Mouse (Mus musculus) heart, postnatal 25 days (tissue): ENCODE results near the gene A630089N07Rik. TPM values are rescaled to one million over a fixed set of nuclear protein-coding genes. Genes with fewer than 3 reads are reported as not detected.
A peak's percentile ranks its signal among the peaks of the same experiment; 100 is the strongest.

Source experiments
- DNase-seq: peaks from one replicate; pipeline ENCODE4 v3.0.0; 2022; ENCODE audit warnings: low spot score
- intact Hi-C: fragments of 180-260 bp; cut with DNase I; formaldehyde crosslinking; loops from one replicate; pipeline ENCODE4 v1.15.1; 2025
- total RNA-seq, 2 experiments: library from RNA; stranded (reverse); gene quantifications; 2 replicates each; pipeline ENCODE4 v1.2.3; 2021

The A630089N07Rik gene
- total RNA-seq, 2 experiments from 2014 or later: 2.7 to 3.0 TPM

DNA sequence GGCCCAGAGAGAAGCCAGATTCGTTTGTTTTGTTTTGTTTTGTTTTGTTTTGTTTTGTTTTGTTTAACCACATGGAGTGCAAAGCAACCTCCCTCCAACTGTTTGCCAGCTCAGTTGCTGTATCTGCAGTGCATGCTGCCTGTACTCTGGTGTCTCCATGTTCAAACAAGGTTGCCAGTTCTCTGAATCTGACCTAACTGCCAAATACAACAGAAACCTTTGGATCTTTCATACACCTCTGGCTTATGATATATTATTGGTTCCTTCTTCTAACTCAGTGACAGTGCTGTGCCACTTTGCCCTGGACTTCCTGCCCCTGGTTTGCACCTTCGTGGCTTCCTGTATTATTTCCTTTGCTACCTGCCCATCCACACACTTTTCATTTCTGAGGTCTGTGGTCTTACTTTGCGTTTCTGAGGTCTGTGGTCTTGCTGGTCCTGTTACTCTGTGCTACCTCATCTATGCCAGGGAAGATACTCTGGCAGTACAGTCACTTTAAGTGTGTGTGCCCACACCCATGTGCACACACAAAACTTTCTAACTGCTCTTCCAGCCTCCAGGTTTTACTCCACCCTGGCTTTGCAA lies 118.2 kb downstream of the A630089N07Rik start:
- intact Hi-C loops: loop anchor here (5.0 kb wide), 1 partner anchor 33 kb away; the partner anchor contains the start of gene B230307C23Rik
- no peak for DNase-seq

DNA sequence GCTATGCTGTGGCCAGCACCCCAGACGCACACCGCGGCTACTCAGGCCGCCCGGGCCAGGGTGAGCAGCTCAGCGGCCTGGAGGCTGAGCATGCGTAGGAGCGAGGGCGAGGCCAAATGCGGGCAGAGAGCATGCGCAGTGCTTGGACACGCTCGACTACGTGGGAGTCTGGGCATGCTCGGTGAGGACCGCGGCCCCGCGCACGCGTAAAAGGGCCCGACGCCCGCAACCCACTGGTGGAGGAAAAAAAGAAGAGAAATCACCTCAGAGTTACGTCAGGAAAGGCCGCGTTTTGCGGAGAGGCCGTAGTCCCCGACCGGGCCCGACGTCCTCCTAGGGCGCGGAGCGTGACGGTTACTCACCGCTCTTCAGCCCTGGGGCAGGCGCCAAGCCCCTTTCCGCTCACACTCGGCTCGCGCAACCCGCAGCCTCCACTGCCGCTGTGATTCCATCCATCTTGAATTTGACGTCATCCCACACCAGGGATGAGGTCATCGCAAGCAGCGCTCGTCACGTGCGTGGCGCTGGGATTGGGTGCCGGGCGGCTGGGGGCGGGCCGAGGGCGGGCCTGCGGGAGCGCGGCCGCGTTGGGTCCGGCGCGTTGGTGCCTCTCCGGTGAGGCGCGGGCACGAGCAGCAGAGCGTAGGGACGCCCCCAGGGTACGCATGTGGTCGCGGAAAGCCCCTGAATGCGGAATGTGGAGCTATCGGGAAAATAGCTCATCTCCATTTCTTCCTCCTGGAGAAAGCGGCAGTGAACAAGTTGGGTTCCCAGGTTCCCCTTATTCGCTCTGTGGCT lies 119.9 kb downstream of the A630089N07Rik start, which contains the start of the genes C2cd2 and Zbtb21:
TSS of gene C2cd2 (minus strand) at position 448 of the 798 bp plus-strand sequence.
TSS of gene Zbtb21 (minus strand) at position 472 of the 798 bp plus-strand sequence.
- intact Hi-C loops: loop anchor here (5.0 kb wide), 1 partner anchor 35 kb away; the partner anchor contains the start of gene B230307C23Rik
- peak; percentile 94 for DNase-seq

DNA sequence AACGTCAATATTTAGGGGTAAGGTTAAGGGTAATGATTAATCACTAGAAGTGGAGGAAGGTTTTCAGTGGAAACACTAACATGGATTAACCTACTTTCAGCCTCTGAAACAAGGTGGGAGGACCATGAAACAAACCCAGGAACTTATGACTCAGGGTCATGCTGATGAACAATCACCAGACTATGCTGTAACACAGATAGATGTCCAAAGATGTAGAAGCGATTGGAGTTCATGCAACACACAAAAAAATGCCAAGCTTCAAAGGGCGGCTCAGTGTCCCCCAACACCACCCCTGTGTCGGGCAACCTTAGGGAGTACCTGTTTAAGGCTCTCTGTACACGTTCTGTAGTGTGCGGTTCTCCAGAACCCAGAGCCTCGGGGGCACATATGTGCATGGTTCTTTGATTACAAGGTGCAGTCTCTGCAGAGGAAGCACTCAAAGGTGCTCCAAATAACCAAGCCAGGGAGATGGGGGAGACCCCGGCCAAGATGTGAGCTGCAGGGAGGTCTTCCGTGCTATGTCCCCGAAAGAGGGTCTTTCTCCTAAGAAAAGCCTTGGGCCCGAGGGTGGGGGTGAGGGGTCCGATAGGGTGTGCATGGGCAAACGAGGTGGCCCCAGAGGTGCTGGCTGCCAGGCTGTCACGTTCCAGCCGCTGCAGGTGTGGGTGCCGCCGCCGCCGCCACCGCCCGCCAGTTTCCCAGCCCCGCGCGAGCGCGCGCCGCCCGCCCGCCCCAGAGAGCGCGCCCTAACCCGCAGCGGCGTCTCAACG lies 120.7 kb downstream of the A630089N07Rik start:
- no peak for DNase-seq
- intact Hi-C loops: loop anchor here (2.0 to 5.0 kb wide), 3 partner anchors 36 to 111 kb away; partner anchors contain the start of genes B230307C23Rik and Prdm15

DNA sequence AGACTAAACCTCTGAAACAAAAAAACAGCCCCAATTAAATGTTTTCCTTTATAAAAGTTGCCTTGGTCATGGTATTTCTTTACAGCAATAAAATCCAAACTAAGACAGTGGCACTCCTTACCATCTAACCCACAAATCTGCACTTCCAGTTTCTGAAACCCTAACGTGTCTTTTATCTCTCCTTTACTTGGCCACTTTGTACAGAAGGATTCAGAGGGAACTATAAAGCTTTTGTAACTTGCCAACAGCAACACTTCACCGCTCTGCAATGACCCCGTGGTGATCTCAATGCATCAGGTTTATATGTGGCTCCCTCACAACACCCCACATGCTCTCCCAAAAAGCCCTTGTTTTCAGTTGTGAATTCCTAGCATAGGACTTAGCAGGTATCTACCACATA lies 121.9 kb downstream of the A630089N07Rik start:
- intact Hi-C loops: loop anchor here (2.0 to 5.0 kb wide), 3 partner anchors 37 to 110 kb away; partner anchors contain the start of genes B230307C23Rik and Prdm15
- no peak for DNase-seq

DNA sequence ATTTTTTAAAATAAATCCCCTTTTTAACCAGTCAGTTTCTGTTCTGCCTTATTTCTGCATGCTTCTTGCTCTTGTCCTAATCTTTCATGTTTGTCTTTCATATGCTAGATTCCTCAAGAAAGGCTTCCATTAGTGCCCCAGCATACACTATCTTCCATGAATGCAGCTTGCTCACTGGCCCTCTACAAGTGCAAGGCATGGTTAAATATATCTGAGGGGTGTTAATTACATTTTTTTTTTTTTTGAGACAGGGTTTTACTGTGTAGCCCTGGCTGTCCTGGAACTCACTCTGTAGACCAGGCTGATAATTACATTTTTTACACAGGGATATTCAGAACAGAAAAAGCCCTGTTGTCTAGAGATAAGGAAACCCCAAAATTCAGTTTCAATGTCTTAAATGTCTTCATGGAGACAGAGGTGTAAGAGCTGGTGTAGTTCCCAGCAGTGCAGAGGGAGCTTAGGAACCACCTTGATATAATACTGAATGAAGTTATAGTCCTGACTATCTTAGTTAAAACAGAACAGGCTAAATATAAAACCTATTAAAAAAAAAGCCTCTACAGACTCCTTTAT lies 123.8 kb downstream of the A630089N07Rik start:
- intact Hi-C loops: no loop called here
- no peak for DNase-seq

DNA sequence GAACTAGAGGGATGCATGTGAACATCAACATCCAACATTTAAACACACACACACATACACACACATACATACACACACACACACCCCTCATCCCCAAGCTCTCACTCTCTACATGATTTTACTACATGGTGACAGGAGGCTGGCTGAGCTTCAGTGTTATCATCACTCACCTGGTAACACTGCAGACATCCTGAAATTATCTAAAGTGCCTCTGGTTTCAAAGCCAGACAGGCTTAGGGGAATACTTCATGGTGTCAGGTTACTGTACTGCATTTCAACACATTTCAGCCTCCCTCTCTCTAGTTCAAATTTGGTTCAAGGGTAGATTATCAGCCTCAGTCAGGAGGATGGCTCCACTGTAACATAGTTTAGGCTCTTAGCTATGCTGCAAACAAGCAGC lies 124.6 kb downstream of the A630089N07Rik start:
- intact Hi-C loops: no loop called here
- no peak for DNase-seq

DNA sequence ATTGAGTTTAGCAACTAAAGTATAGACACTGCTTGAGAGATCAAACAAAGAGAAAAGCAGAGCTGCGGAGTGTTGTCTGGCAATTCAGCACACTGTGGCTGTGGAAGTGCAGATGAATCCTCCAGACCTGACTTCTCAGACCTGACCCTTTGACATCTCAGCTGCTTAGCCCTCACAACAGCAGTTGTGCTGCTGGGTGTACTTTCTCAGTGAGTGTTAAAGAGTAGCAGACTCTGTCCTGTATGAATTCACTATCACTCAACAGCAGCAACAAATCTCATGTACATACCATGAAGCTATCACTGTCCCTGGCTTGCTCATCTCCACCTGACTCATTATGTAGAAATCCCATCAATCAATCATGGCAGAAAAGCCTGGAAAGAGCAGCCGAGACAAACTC lies 126.2 kb downstream of the A630089N07Rik start:
- intact Hi-C loops: no loop called here
- no peak for DNase-seq

DNA sequence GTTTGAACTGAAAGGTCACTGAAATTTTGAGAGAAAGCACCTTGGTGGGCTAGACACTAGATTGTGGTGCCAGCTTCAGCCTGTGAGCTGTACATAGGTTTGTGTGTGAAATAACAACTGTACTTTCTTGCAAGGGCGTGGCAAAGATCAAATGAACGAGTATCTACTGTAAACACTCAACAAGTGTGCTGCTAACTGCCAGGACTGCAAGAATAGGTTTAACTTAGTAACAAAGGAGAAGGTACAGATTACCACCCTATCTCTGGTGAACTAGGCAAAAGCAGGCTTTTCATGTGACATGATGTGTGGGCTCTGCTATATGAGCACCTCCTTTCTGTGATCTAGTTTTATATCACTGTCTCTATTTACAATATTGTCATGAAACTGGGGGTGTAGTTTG lies 128.9 kb downstream of the A630089N07Rik start:
- intact Hi-C loops: no loop called here
- DNase-seq: no peak

DNA sequence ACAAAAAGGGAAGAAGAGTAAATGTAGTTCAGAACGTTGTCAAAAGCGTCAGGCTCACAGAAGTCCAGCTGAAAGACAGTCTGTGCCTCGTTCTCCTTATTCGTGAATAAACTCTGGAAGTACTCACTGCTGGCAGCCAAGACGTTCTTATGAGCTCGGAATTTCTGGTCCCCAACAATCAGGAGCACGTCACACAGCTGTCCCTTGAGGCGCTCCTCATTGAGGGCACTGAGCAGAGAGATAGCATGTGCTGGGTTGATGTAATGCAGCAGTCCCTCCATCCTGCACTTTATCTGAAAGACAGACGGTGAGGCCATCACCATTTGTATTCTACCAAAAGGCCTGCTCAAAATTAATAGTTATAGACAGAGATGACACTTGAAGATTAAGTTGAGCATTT lies 129.4 kb downstream of the A630089N07Rik start:
- intact Hi-C loops: no loop called here
- no peak for DNase-seq

DNA sequence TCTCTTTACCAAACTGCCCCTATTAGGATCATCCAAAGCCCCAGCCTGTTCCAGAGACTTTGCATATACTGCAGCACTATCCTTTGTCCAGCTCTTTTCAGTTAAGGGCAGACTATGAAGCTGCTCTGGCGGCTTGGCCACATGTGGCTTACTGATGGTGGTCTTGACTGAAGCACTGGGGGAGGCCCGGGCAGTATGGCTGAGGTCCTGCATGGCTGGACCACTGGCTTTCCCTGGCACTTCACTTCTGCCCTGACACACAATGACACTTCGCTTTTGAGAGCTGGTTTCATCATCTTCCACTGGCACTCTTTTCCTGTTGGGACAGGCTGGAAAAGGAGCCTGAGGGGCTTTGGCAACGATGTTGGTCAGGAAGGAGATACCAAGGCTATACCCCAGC lies 129.9 kb downstream of the A630089N07Rik start:
- intact Hi-C loops: no loop called here
- no peak for DNase-seq

Other genes starting within 250 kb of the A630089N07Rik start
- 1 to 10 TPM; 5.1 TPM for gene Prdm15, start 230.6 kb downstream of the A630089N07Rik start, total RNA-seq
- gene C2cd2, start 119.9 kb downstream of the A630089N07Rik start, total RNA-seq: 10 to 100 TPM; 20.2 to 25.2 TPM
- gene Zbtb21, start 119.8 kb downstream of the A630089N07Rik start, total RNA-seq: 10 to 100 TPM in 1 of 2 experiments, 1 to 10 TPM in 1; 7.0 to 10.9 TPM
- gene B230307C23Rik, start 85.1 kb downstream of the A630089N07Rik start, total RNA-seq: 1 to 10 TPM; 3.7 to 4.5 TPM